10 mouse cellular contexts compared by ENCODE assay signal in the genomic region with DNA sequence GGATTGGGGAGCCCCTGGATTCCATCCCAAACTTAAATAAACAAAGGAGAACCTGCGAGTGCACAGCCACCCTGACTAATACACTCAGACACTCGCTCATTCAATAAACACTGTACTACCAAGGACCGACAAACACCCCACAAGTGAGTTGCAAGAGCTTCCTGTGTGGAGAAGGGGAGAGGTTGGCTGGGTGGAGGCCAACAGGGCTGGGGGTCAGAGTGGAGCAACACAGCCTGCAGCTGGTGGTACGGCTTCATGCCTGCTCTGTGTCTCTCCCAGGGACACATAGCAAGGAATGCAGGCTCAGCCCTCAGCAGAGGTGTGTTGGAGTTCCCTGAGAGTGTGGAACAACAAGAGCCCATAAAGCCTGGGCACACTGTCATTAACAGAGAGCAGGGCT.
A peak's percentile ranks its signal among the peaks of the same experiment; 100 is the strongest.
DNase-seq lines count a peak whose midpoint lies in the region; ATAC-seq and TF ChIP-seq lines count a peak whose summit lies in the region.
"Had no signal": no experiment of that assay in that cellular context is flagged by ENCODE, and none has a peak within 500 bp of the region (broad histone marks: within the 10 kb centered on the region; RNA-seq: fewer than 3 reads in every experiment).

No protein-coding gene starts in this region.

- H3K36me3 ChIP-seq in hindbrain, embryonic 11.5 days (ENCODE audit: control insufficient read depth, insufficient read depth, low read length) = no peaks in the 10 kb centered on the region
- H3K36me3 ChIP-seq in hindbrain, embryonic 12.5 days = peaks cover 39% of the 10 kb centered on the region
- peaks cover 43% of the 10 kb centered on the region for H3K36me3 ChIP-seq in C2C12 (ENCODE audit: control insufficient read depth, insufficient read depth)
- H3K36me3 ChIP-seq in lung, embryonic 15.5 days = peaks cover 22% of the 10 kb centered on the region

- TF ChIP-seq CTCF in C2C12 (IDR thresholded peaks at IDR 0.05; ENCODE audit: control insufficient read depth, insufficient read depth, insufficient read length) = no peak

- H3K4me2 ChIP-seq in hindbrain, embryonic 11.5 days (replicated peaks; ENCODE audit: low read depth, low read length) = no peak overlapping the region
- H3K4me2 ChIP-seq in hindbrain, embryonic 12.5 days (replicated peaks) = no peak overlapping the region
- H3K4me2 ChIP-seq in lung, embryonic 15.5 days = no peak overlapping the region

- no peaks in the 10 kb centered on the region for H3K27me3 ChIP-seq in hindbrain, embryonic 11.5 days (ENCODE audit: control insufficient read depth, insufficient read depth, low read length)
- no peaks in the 10 kb centered on the region for H3K27me3 ChIP-seq in hindbrain, embryonic 12.5 days
- no peaks in the 10 kb centered on the region for H3K27me3 ChIP-seq in C2C12 (ENCODE audit: control insufficient read depth, insufficient read depth, insufficient read length)
- no peaks in the 10 kb centered on the region for H3K27me3 ChIP-seq in lung, embryonic 15.5 days

- 84% methylated on average over 4 of the region's 4 CpGs for WGBS in hindbrain, embryonic 11.5 days
- 84% methylated on average over 4 of the region's 4 CpGs for WGBS in hindbrain, embryonic 12.5 days
- whole genome bisulfite sequencing in lung, embryonic 15.5 days = 13% methylated on average over 4 of the region's 4 CpGs

- no peaks in the 10 kb centered on the region for H3K4me1 ChIP-seq in hindbrain, embryonic 11.5 days (replicated peaks; ENCODE audit: control insufficient read depth, insufficient read depth, low read length)
- peaks cover 38% of the 10 kb centered on the region for H3K4me1 ChIP-seq in hindbrain, embryonic 12.5 days
- H3K4me1 ChIP-seq in lung, embryonic 15.5 days = peaks cover 69% of the 10 kb centered on the region

- DNase-seq in hindbrain, embryonic 11.5 days (ENCODE audit: low spot score) = no peak
- DNase-seq in layer of hippocampus, adult 8-10 months (ENCODE audit: low spot score in 2 of 2) = no peak
- no peak for DNase-seq in right cerebral cortex, postnatal 10 days (ENCODE audit: low spot score in 2 of 2)
- DNase-seq: cerebellum, adult 18-20 months had no signal

- H3K79me2 ChIP-seq in C2C12 (ENCODE audit: control insufficient read depth, insufficient read depth) = peaks cover 67% of the 10 kb centered on the region

- H3K27ac ChIP-seq in hindbrain, embryonic 11.5 days (ENCODE audit: low read depth, low read length) = 0 out of 2 replicates have a peak overlapping the region, but pooled peaks have one; percentile 17
- no peak overlapping the region for H3K27ac ChIP-seq in hindbrain, embryonic 12.5 days
- peak overlapping the region; percentile 72 for H3K27ac ChIP-seq in lung, embryonic 15.5 days

- H3K9me3 ChIP-seq in hindbrain, embryonic 11.5 days (ENCODE audit: control insufficient read depth, low read length) = no peaks in the 10 kb centered on the region
- no peaks in the 10 kb centered on the region for H3K9me3 ChIP-seq in hindbrain, embryonic 12.5 days (replicated peaks)
- no peaks in the 10 kb centered on the region for H3K9me3 ChIP-seq in lung, embryonic 15.5 days

- no peak for ATAC-seq in hindbrain, embryonic 11.5 days (ENCODE audit: low FRiP score)
- ATAC-seq in hindbrain, embryonic 12.5 days (ENCODE audit: low FRiP score) = no peak
- peak; percentile 61 for ATAC-seq in granulocyte monocyte progenitor cell, adult 5-6 weeks (replicated peaks; ENCODE audit: poor library complexity, severe bottlenecking)
- ATAC-seq in lung, embryonic 15.5 days (ENCODE audit: borderline replicate concordance, extremely low read depth, low FRiP score, low TSS enrichment) = peak; percentile 43; the same call in 1 of the 2 replicates
- no peak for ATAC-seq in cerebellum, adult (ENCODE audit: insufficient number of reproducible peaks, low FRiP score, low TSS enrichment)
- ATAC-seq: forebrain, embryonic 14.5 days had no signal

- no peak overlapping the region for H3K9ac ChIP-seq in hindbrain, embryonic 11.5 days (ENCODE audit: low read depth, low read length)
- no peak overlapping the region for H3K9ac ChIP-seq in hindbrain, embryonic 12.5 days
- H3K9ac ChIP-seq in lung, embryonic 15.5 days = no peak overlapping the region

- no peak overlapping the region for H3K4me3 ChIP-seq in hindbrain, embryonic 11.5 days (ENCODE audit: low read depth, low read length)
- no peak overlapping the region for H3K4me3 ChIP-seq in hindbrain, embryonic 12.5 days
- no peak overlapping the region for H3K4me3 ChIP-seq in C2C12 (ENCODE audit: insufficient read depth, poor library complexity, severe bottlenecking)
- H3K4me3 ChIP-seq in lung, embryonic 15.5 days = no peak overlapping the region

- peaks cover 25% of the 10 kb centered on the region for H3K79me3 ChIP-seq in C2C12 (ENCODE audit: low read depth)

- peak overlapping the region; percentile 22 for H3ac ChIP-seq in C2C12 (ENCODE audit: control insufficient read depth, insufficient read length, low read depth)

TF ChIP-seq in C2C12, 6 proteins besides CTCF, POLR2A, EP300 and RAD21:
- TF ChIP-seq MYOD1 (IDR thresholded peaks at IDR 0.05; ENCODE audit: control insufficient read depth, insufficient read length, low read depth) (no peak), MAX (IDR thresholded peaks at IDR 0.05) (no peak), FOSL1 (IDR thresholded peaks at IDR 0.05; ENCODE audit: insufficient read depth, low read length, poor library complexity, severe bottlenecking) (no peak), MYOG (IDR thresholded peaks at IDR 0.05; ENCODE audit: control insufficient read depth, extremely low read depth, insufficient read length) (no peak), USF1 (IDR thresholded peaks at IDR 0.05; ENCODE audit: low read depth) (no peak), CEBPB (IDR thresholded peaks at IDR 0.05; ENCODE audit: low read depth) (no peak)

Comparison
In these comparisons a context has a peak if more than half of its experiments do, and no peak if none do; other contexts are left out.
1. ATAC-seq: peak in granulocyte monocyte progenitor cell, adult 5-6 weeks (single experiment) and lung, embryonic 15.5 days (single experiment); none in hindbrain, embryonic 11.5 days (single experiment), hindbrain, embryonic 12.5 days (single experiment) and cerebellum, adult (single experiment).